Mouse (Mus musculus) liver, embryonic 14.5 days (tissue): ENCODE measurements around the gene Rgl2.

Source experiments
- CTCF ChIP-seq: IDR thresholded peaks from 2 replicates; pipeline ENCODE4 v1.5.1; 2016; ENCODE audit warnings: antibody characterized with exemption, low read depth, control low read depth
- EP300 ChIP-seq: IDR thresholded peaks from 2 replicates; pipeline ENCODE4 v1.6.1; 2016; ENCODE audit warnings: antibody characterized with exemption, low read depth

- TF ChIP-seq CTCF (peak; percentile 100), EP300 (no peak; the same call in 1 of the 2 replicates)
Observed at GRCm38 (mm10) chr17:33890533-33891059, 38.7 kb upstream of the Rgl2 start, which contains the start of gene Kifc1.
